Mouse (Mus musculus) heart, adult 10 weeks (tissue): ENCODE data around the gene Gm5458. TPM values are rescaled to one million over a fixed set of nuclear protein-coding genes. Genes with fewer than 3 reads are reported as not detected.

Experiments
- polyA plus RNA-seq: library from polyadenylated mRNA; stranded (reverse); fragments of 350-450 nt; fragmentation: Illumina TruSeq; extraction: RNeasy Lipid Tissue Mini Kit (QIAGEN cat#74804); gene quantifications from one replicate; pipeline ENCODE4 v1.2.3, GENCODE M21; 2014; ENCODE audit warnings: low read depth, low replicate concordance

Gene Gm5458
- not detected for polyA plus RNA-seq

GRCm38 (mm10) chr14:19602481-19602880, at the start of gene Gm5458:
Gene Gm5458 (minus strand): TSS chr14:19602581.

DNA sequence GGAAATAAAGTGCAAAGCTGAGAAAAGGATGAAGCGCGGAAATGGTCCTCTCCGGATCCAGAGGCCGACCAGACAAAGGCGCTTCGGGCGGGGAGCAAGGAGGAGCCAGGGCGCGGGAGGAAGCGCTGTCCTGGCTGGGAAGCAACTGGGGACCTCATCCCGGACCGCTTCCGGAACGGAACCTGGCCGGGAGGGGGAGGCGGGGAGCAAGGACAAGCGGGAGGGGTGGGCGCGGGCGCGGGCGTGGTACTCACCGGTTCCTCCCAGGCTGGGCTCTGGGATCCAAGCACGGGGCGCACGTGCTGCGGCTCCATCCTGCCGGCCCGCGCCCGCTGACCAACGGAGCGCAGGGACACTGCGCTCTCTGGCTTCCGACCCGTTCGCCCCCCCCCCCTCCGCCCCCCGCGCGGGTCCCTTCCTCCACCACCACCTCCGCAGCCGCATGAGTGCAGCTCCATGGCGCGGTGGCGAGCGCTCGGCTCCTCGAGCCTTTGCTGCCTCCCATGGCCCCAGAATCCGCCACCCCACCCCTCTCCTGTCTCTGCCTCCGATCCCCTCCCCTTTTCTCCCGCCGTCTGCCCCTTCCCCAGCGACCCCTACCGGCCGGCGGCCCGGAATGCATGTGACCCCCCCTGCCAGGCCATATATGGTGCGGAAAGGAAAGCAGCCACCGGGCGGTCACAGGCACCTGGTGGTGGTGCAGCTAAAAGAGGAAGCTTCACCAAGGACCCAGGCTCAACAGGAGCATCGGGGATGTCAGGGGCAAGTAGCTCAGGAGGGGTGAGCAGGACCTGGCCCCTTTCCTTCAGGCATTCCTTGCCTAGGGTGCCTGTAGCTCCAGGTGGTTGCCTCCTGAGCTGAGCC, 17.3 kb downstream of the Gm5458 start, which contains the start of gene Gm2237:
Gene Gm2237, minus strand, starts transcription at position 332 of the 864 bp plus-strand sequence.

GRCm38 (mm10) chr14:19549863-19550262, 52.5 kb downstream of the Gm5458 start, which contains the start of gene Gm2244:
Gene Gm2244 (minus strand): TSS chr14:19549963.

Other genes starting within 250 kb of the Gm5458 start
- not detected for gene Gm21738, start 183.7 kb downstream of the Gm5458 start, polyA plus RNA-seq
- not detected for gene Gm2244, start 52.6 kb downstream of the Gm5458 start, polyA plus RNA-seq
- 0.31 TPM for gene Gm2237, start 17.4 kb downstream of the Gm5458 start, polyA plus RNA-seq
- 12.3 TPM for gene Nid2, start 148.7 kb upstream of the Gm5458 start, polyA plus RNA-seq
- 116 TPM for gene Rtraf, start 221.2 kb upstream of the Gm5458 start, polyA plus RNA-seq